Mouse (Mus musculus) ES-E14 (cell line): Measurements from ENCODE around the gene Rprd1b.

Experiments
- CHD2 ChIP-seq: IDR thresholded peaks from 2 replicates; pipeline ENCODE4 v1.6.1; 2014; ENCODE audit warnings: mild to moderate bottlenecking, low read depth, low read length, inconsistent platforms
- HCFC1 ChIP-seq: IDR thresholded peaks from 2 replicates; pipeline ENCODE4 v1.6.1; 2012; ENCODE audit warnings: low read length, inconsistent platforms, borderline replicate concordance; ENCODE audit not compliant: insufficient read depth
- MAFK ChIP-seq: IDR thresholded peaks from 2 replicates; pipeline ENCODE4 v1.6.1; 2014; ENCODE audit warnings: mild to moderate bottlenecking, low read depth, low read length, inconsistent platforms; ENCODE audit not compliant: insufficient read depth
- ZC3H11A ChIP-seq: IDR thresholded peaks from 2 replicates; pipeline ENCODE4 v1.6.1; 2012; ENCODE audit warnings: low read depth, mild to moderate bottlenecking, inconsistent platforms, low read length, borderline replicate concordance
- ZNF384 ChIP-seq: IDR thresholded peaks from 2 replicates; pipeline ENCODE4 v1.6.1; 2012; ENCODE audit warnings: low read depth, low read length, inconsistent platforms

DNA sequence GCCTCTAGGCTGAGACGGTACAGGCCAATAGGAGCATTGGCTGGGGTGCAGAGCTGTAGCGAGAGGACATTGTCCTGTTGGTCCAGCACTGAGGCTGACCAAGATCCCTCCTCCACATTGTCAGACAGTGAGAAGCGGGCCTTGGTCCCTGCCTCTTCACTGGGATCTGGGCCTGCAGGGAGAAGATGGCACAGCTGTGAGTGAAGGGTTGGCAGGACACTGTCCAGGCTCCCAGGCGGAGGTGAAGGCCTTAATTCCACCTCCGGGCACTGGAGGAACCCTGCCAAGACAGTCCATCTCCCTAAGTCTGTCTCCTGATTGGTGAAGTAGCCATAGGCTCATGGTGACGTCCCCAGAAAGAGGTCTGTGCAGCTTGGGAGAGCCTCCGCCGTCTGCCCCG, 110.5 kb downstream of the Rprd1b start:
- TF ChIP-seq ZC3H11A: no peak
- no peak for TF ChIP-seq CHD2
- TF ChIP-seq MAFK: no peak
- TF ChIP-seq ZNF384: no peak
- TF ChIP-seq HCFC1: no peak
